Mouse (Mus musculus): ENCODE data around the gene Atxn2.

- TF ChIP-seq TAL1 (IDR thresholded peaks at IDR 0.05; ENCODE audit: low read length) (no peak), GATA1 (IDR thresholded peaks at IDR 0.05; ENCODE audit: low read length) (no peak)
Measured at GRCm38 (mm10) chr5:121712232-121712933, 1.2 kb downstream of the Atxn2 start.

Measured in erythroblast, embryonic 14.5 days (primary cell).